Mouse (Mus musculus) midbrain, embryonic 15.5 days (tissue): ENCODE results near the gene Gstt3. TPM values are rescaled to one million over a fixed set of nuclear protein-coding genes. Genes with fewer than 3 reads are reported as not detected.

Experiments used
- ATAC-seq: fragments of 200-750 bp; cut with Nextera tagmentation; replicated peaks from 2 replicates; pipeline ENCODE4 v1.8.0; 2017; ENCODE audit warnings: moderate TSS enrichment
- H3K27ac ChIP-seq: fragments of 300-500 bp; sonication (generic); 2 replicates; pipeline ENCODE4 v1.5.1; 2015; ENCODE audit warnings: mild to moderate bottlenecking, inconsistent platforms
- H3K27me3 ChIP-seq: fragments of 300-500 bp; sonication (generic); replicated peaks from 2 replicates; pipeline ENCODE4 v1.6.1; 2015; ENCODE audit warnings: inconsistent platforms
- H3K36me3 ChIP-seq: fragments of 300-500 bp; sonication (generic); replicated peaks from 2 replicates; pipeline ENCODE4 v1.6.1; 2015; ENCODE audit warnings: inconsistent platforms
- H3K4me1 ChIP-seq: fragments of 300-500 bp; sonication (generic); 2 replicates; pipeline ENCODE4 v1.6.1; 2015; ENCODE audit warnings: inconsistent platforms
- H3K4me2 ChIP-seq: fragments of 300-500 bp; sonication (generic); 2 replicates; pipeline ENCODE4 v1.6.1; 2015; ENCODE audit warnings: inconsistent platforms, mild to moderate bottlenecking, moderate library complexity
- H3K4me3 ChIP-seq: fragments of 300-500 bp; sonication (generic); 2 replicates; pipeline ENCODE4 v1.5.1; 2015; ENCODE audit warnings: mild to moderate bottlenecking, inconsistent platforms
- H3K9ac ChIP-seq: fragments of 300-500 bp; sonication (generic); 2 replicates; pipeline ENCODE4 v1.6.1; 2015; ENCODE audit warnings: mild to moderate bottlenecking, inconsistent platforms
- H3K9me3 ChIP-seq: fragments of 300-500 bp; sonication (generic); 2 replicates; pipeline ENCODE4 v1.6.1; 2016; ENCODE audit warnings: inconsistent platforms
- WGBS: fragments of 180-500 bp; shearing (Covaris S2); methylation state at CpG from one replicate; pipeline ENCODE4 v1.1.7; 2015; ENCODE audit warnings: mixed read lengths; 5-methylcytosine and 5-hydroxymethylcytosine counted together
- polyA plus RNA-seq: library from polyadenylated mRNA; unstranded; fragments of >200 nt; fragmentation: Nextera tagmentation; extraction: Ambion mirVana; gene quantifications from 2 replicates; pipeline ENCODE4 v1.2.1, GENCODE M21; 2015

The Gstt3 gene
- polyA plus RNA-seq, result 0.61 and 1.6 TPM in 2 replicates

GRCm38 (mm10) chr10:75780769-75781578 is at the start of gene Gstt3, which contains the start of gene Gm20441:
Gene Gstt3 (minus strand): TSS chr10:75781414.
Gene Gm20441 (minus strand): TSS chr10:75780954.
- 1% methylated on average over 28 of the region's 28 CpGs for WGBS
- Histone ChIP-seq H3K4me2 (peak within 1 kb of the TSS; percentile 63), H3K9ac (peak within 1 kb of the TSS; percentile 24), H3K27me3 (peaks cover 32% of the 10 kb centered on the region), H3K27ac (no peak within 1 kb of the TSS), H3K4me3 (peak within 1 kb of the TSS; percentile 35), H3K4me1 (peaks cover 11% of the 10 kb centered on the region), H3K36me3 (no peaks in the 10 kb centered on the region), H3K9me3 (no peaks in the 10 kb centered on the region)
- ATAC-seq, result no peak; the same call in 1 of the 2 replicates

DNA sequence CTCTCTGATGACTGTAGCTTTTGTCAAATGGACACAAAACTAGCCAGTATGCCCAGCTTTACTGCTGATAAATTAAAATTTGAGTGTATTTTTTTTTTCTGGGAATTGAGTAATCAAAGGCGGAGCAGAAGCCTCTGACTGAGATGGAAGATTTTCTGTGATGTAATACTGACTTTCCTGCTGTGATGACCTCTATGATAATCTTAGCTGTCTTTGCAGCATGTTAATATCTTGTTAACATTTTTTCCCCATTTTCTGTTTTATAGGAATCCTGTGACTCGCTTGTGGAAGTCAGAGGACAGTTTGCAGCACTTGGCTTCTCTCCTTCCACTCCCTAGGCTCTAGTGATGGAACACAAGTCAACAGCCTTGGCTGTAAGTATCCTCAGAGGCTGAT is 49.1 kb upstream of the Gstt3 start:
- WGBS, result 83% methylated on average over 2 of the region's 2 CpGs
- ATAC-seq, result no peak
- H3K9me3 ChIP-seq, result no peaks in the 10 kb centered on the region

DNA sequence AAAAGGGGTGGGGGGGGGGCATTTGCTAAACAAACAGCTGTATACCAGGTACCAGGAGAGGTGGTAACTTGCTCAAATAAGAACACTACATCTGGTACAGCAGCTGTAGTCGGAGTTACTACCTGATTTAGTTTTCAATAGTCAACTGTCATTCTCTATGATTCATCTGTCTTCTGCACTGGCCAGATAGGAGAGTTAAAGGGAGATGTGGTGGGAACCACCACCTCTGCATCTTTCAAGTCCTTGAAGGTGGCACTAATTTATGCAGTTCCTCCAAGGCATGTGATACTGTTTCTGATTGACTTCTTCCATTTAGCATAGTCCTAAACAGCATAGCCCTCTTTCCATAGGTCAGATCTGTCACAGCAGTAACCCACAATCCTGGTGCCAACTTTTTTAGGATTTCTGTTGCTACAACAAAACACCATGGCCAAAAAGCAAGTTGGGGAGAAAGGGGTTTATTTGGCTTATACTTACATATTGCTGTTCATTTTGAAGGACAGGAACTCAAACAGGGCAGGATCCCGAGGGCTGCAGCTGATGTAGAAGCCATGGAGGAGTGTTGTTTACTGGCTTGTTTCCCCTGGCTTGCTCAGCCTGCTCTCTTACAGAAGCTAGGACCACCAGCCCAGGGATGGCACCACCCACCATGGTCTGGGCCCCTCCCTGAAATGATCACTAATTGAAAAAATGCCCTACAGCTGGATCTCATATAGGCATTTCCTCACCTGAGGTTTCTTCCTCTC is 48.5 kb upstream of the Gstt3 start:
- ATAC-seq, result no peak
- peaks cover 22% of the 10 kb centered on the region for H3K27me3 ChIP-seq
- H3K4me2 ChIP-seq, result no peak overlapping the region
- no peak overlapping the region for H3K4me3 ChIP-seq
- no peaks in the 10 kb centered on the region for H3K9me3 ChIP-seq
- WGBS, result 72% methylated on average over 2 of the region's 2 CpGs
- H3K4me1 ChIP-seq, result peaks cover 8% of the 10 kb centered on the region
- no peaks in the 10 kb centered on the region for H3K36me3 ChIP-seq
- H3K9ac ChIP-seq, result no peak overlapping the region
- no peak overlapping the region for H3K27ac ChIP-seq

More for the DNA sequence above, 49.1 kb upstream of the Gstt3 start:
- H3K4me3 ChIP-seq, result no peak overlapping the region
- H3K27ac ChIP-seq, result no peak overlapping the region
- no peak overlapping the region for H3K9ac ChIP-seq
- H3K4me2 ChIP-seq, result no peak overlapping the region
- no peaks in the 10 kb centered on the region for H3K36me3 ChIP-seq
- peaks cover 26% of the 10 kb centered on the region for H3K27me3 ChIP-seq
- peaks cover 12% of the 10 kb centered on the region for H3K4me1 ChIP-seq

DNA sequence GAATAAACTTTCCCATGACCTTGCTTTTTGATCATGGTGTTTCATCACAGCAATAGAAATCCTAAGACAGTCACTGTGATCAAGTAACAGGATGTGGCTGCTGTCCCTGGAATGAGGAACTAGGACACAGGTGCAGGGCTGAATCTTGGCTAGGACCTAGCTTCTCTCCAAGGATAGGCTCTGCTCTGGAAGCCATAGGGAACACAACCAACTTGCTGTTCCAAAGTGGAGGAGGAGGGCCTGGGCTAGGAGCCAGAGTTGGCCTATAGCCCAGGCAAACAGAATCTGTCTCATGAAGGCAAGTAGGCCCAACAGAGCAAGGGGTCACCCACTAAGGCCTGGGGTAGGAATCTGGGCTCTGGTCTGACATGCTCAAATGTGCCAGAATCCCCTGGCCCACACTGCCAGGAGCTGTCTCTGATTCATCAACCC is 47.3 kb upstream of the Gstt3 start:
- Histone ChIP-seq H3K4me1 (no peaks in the 10 kb centered on the region), H3K27ac (no peak overlapping the region), H3K27me3 (peaks cover 10% of the 10 kb centered on the region), H3K36me3 (no peaks in the 10 kb centered on the region), H3K4me2 (no peak overlapping the region), H3K9me3 (no peaks in the 10 kb centered on the region), H3K4me3 (no peak overlapping the region), H3K9ac (no peak overlapping the region)
- ATAC-seq, result peak; percentile 33

GRCm38 (mm10) chr10:75827668-75828360 is 46.6 kb upstream of the Gstt3 start:
- Histone ChIP-seq H3K27me3 (peaks cover 5% of the 10 kb centered on the region; the same call in 1 of the 2 replicates), H3K27ac (no peak overlapping the region), H3K9ac (no peak overlapping the region), H3K4me2 (no peak overlapping the region), H3K9me3 (no peaks in the 10 kb centered on the region), H3K4me3 (no peak overlapping the region), H3K4me1 (no peaks in the 10 kb centered on the region), H3K36me3 (no peaks in the 10 kb centered on the region)
- no peak for ATAC-seq
- WGBS, result 93% methylated on average over 4 of the region's 4 CpGs

GRCm38 (mm10) chr10:75824530-75824929 is 43.3 kb upstream of the Gstt3 start:
- no peak for ATAC-seq
- no peak overlapping the region for H3K4me3 ChIP-seq
- no peaks in the 10 kb centered on the region for H3K27me3 ChIP-seq
- H3K4me1 ChIP-seq, result no peaks in the 10 kb centered on the region
- WGBS, result 87% methylated on average over 4 of the region's 4 CpGs
- H3K9ac ChIP-seq, result no peak overlapping the region
- no peaks in the 10 kb centered on the region for H3K9me3 ChIP-seq
- H3K27ac ChIP-seq, result no peak overlapping the region
- H3K4me2 ChIP-seq, result no peak overlapping the region
- no peaks in the 10 kb centered on the region for H3K36me3 ChIP-seq

GRCm38 (mm10) chr10:75823782-75824181 is 42.6 kb upstream of the Gstt3 start:
- H3K27ac ChIP-seq, result no peak overlapping the region
- H3K36me3 ChIP-seq, result no peaks in the 10 kb centered on the region
- H3K4me3 ChIP-seq, result no peak overlapping the region
- no peak for ATAC-seq
- no peak overlapping the region for H3K9ac ChIP-seq
- 88% methylated on average over 1 of the region's 1 CpGs for WGBS
- no peaks in the 10 kb centered on the region for H3K9me3 ChIP-seq
- no peaks in the 10 kb centered on the region for H3K27me3 ChIP-seq
- no peak overlapping the region for H3K4me2 ChIP-seq
- H3K4me1 ChIP-seq, result no peaks in the 10 kb centered on the region

DNA sequence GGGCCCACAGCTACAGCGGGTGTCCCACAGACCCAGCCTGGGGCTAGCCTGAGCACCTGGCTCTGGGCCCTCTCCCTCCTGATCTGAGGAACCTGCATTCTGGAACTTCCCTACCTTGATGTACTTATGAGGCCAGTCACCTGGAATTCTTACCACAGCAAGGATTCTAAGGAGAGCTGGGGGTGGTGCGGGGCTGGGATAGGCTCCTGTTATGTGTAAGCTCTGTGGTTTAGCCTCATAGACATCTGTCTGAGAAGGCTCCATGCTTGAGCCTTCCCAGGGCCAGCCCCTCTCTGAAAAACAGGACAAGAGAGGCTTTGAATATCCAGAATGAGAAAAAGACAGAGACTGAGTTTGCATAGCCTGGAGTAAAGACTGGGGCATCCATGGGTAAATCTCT is 41.2 kb upstream of the Gstt3 start, which contains the start of gene Gstt4:
Gstt4 (minus strand) TSS at position 101 of the 400 bp plus-strand sequence.
- no peak within 1 kb of the TSS for H3K27ac ChIP-seq

DNA sequence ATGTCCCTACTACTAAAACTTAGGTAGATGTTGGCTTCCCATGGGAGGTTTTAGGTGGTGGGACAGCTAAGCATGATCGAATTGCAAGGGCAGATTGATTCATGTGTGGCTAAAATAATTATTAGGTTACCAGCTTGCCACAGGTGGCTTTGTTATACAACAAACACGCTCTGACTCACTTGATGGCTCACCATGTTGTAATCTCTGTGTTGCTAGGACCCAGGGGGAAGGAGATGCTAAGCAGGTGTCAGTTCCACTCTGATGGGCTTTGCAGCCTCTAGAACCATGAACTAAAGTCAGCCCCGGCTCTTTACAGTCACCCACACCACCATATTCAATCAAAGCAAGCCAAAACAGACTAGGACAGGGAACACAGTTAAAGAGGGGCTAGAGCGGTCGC is 38.7 kb upstream of the Gstt3 start:
- Histone ChIP-seq H3K9me3 (no peaks in the 10 kb centered on the region), H3K4me2 (no peak overlapping the region), H3K4me1 (no peaks in the 10 kb centered on the region), H3K27ac (no peak overlapping the region), H3K9ac (no peak overlapping the region), H3K27me3 (no peaks in the 10 kb centered on the region), H3K36me3 (no peaks in the 10 kb centered on the region), H3K4me3 (no peak overlapping the region)
- no peak for ATAC-seq
- 90% methylated on average over 5 of the region's 5 CpGs for WGBS

More for the DNA sequence above, 41.2 kb upstream of the Gstt3 start, which contains the start of gene Gstt4:
- ATAC-seq, result no peak
- H3K4me3 ChIP-seq, result no peak within 1 kb of the TSS
- no peaks in the 10 kb centered on the region for H3K4me1 ChIP-seq
- no peaks in the 10 kb centered on the region for H3K36me3 ChIP-seq
- H3K4me2 ChIP-seq, result no peak within 1 kb of the TSS
- WGBS, result 97% methylated on average over 2 of the region's 2 CpGs
- H3K9ac ChIP-seq, result no peak within 1 kb of the TSS
- no peaks in the 10 kb centered on the region for H3K27me3 ChIP-seq
- H3K9me3 ChIP-seq, result no peaks in the 10 kb centered on the region

- 68% methylated on average over 10 of the region's 10 CpGs for WGBS
- H3K9me3 ChIP-seq, result no peaks in the 10 kb centered on the region
- H3K27ac ChIP-seq, result no peak overlapping the region
- H3K27me3 ChIP-seq, result no peaks in the 10 kb centered on the region
- H3K4me2 ChIP-seq, result no peak overlapping the region
- H3K9ac ChIP-seq, result no peak overlapping the region
- H3K4me3 ChIP-seq, result no peak overlapping the region
- ATAC-seq, result no peak
- H3K4me1 ChIP-seq, result no peaks in the 10 kb centered on the region
- no peaks in the 10 kb centered on the region for H3K36me3 ChIP-seq
Measured at GRCm38 (mm10) chr10:75818641-75819040, 37.4 kb upstream of the Gstt3 start.

DNA sequence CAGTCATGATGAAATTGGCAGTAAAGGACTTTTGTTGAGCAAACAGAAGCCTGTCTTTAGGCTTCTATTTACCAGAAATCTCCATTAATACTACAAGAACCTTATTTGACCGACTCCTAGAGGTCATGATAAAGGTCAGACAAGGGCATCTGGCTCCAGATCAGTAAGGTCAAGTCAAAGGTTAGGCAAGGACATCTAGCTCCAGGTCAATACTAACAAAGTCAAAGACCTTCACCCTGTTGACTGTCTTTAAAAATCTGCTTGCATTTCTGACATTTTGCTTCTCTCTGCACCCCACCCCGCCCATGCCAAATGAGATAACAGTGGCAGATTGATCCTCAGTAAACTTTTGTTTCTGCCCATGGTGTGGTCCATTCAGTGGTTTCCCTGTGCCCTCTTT is 23.0 kb upstream of the Gstt3 start:
- no peaks in the 10 kb centered on the region for H3K9me3 ChIP-seq
- no peak overlapping the region for H3K27ac ChIP-seq
- no peaks in the 10 kb centered on the region for H3K4me1 ChIP-seq
- H3K27me3 ChIP-seq, result no peaks in the 10 kb centered on the region
- ATAC-seq, result no peak
- H3K9ac ChIP-seq, result no peak overlapping the region
- no peaks in the 10 kb centered on the region for H3K36me3 ChIP-seq
- no peak overlapping the region for H3K4me2 ChIP-seq
- 75% methylated on average over 2 of the region's 2 CpGs for WGBS
- H3K4me3 ChIP-seq, result no peak overlapping the region

DNA sequence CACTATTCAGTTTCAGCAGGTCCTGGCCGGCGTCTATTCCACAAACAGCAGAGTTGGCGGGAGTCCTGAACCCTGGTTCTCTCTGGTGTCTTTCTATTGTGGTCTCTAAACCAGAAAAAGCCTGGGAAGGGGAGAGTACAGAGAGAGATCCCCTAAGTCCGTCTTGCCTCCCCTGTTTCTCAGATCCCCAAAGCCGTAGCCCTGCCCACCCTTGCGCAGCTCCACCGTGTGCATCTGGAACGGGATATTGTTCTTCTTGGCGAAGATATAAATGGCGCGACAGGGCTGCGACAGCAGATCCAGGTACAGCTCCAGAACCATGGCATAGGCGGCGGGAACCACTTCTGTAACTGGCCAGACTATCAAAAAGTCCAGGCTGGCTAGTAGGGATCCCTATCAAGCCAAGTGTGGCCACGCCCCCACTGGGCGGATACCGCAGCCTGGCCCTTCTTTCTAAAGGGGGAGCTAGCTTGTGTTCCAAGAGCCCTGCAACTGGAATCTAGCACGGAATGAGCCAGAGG is 17.0 kb upstream of the Gstt3 start, which contains the start of gene Gstt1:
Gstt1 (minus strand) TSS at position 409 of the 521 bp plus-strand sequence.
- H3K27me3 ChIP-seq, result no peaks in the 10 kb centered on the region
- H3K4me2 ChIP-seq, result peak within 1 kb of the TSS; percentile 54
- peak within 1 kb of the TSS; percentile 11; the same call in 1 of the 2 replicates for H3K27ac ChIP-seq
- no peaks in the 10 kb centered on the region for H3K36me3 ChIP-seq
- peaks cover 17% of the 10 kb centered on the region; the same call in 1 of the 2 replicates for H3K4me1 ChIP-seq
- ATAC-seq, result peak; percentile 33
- 3% methylated on average over 18 of the region's 18 CpGs for WGBS
- no peaks in the 10 kb centered on the region for H3K9me3 ChIP-seq
- peak within 1 kb of the TSS; percentile 34 for H3K4me3 ChIP-seq
- peak within 1 kb of the TSS; percentile 36 for H3K9ac ChIP-seq
